Mouse (Mus musculus): ENCODE results near the gene Akap13.

GRCm38 (mm10) chr7:75755861-75756449 lies 300.6 kb downstream of the Akap13 start:
- TF ChIP-seq POLR2A (IDR thresholded peaks at IDR 0.05; ENCODE audit: extremely low read depth, insufficient read depth, low read length) (no peak), CTCF (IDR thresholded peaks at IDR 0.05; ENCODE audit: low read depth, low read length) (no peak)
